Mouse (Mus musculus) embryonic facial prominence, embryonic 11.5 days (tissue): ENCODE measurements around the gene Shank3. TPM values are rescaled to one million over a fixed set of nuclear protein-coding genes. Genes with fewer than 3 reads are reported as not detected.

ENCODE experiments used
- ATAC-seq: fragments of 200-750 bp; cut with Nextera tagmentation; replicated peaks from 2 replicates; pipeline ENCODE4 v1.8.0; 2017; ENCODE audit warnings: low read depth; ENCODE audit not compliant: insufficient number of reproducible peaks, low FRiP score, low TSS enrichment
- DNase-seq: peaks from one replicate; pipeline ENCODE4 v3.0.0-alpha.2; 2015; ENCODE audit warnings: low spot score
- H3K27ac ChIP-seq: fragments of 300-500 bp; sonication (generic); replicated peaks from 2 replicates; pipeline ENCODE4 v1.5.1; 2014; ENCODE audit warnings: mild to moderate bottlenecking, low read depth, low read length, control low read depth
- H3K27me3 ChIP-seq: fragments of 300-500 bp; sonication (generic); 2 replicates; pipeline ENCODE4 v1.6.1; 2014; ENCODE audit warnings: mild to moderate bottlenecking, low read length, moderate library complexity, mixed read lengths; ENCODE audit not compliant: control insufficient read depth, insufficient read depth
- H3K36me3 ChIP-seq: fragments of 300-500 bp; sonication (generic); replicated peaks from 2 replicates; pipeline ENCODE4 v1.6.1; 2014; ENCODE audit warnings: low read depth, mild to moderate bottlenecking, low read length, moderate library complexity, mixed read lengths; ENCODE audit not compliant: control insufficient read depth, insufficient read depth
- H3K4me1 ChIP-seq: fragments of 300-500 bp; sonication (generic); 2 replicates; pipeline ENCODE4 v1.6.1; 2014; ENCODE audit warnings: low read length, mixed read lengths; ENCODE audit not compliant: control insufficient read depth, insufficient read depth
- H3K4me2 ChIP-seq: fragments of 300-500 bp; sonication (generic); 2 replicates; pipeline ENCODE4 v1.6.1; 2014; ENCODE audit warnings: low read depth, mild to moderate bottlenecking, control low read depth, low read length, moderate library complexity
- H3K4me3 ChIP-seq: fragments of 300-500 bp; sonication (generic); 2 replicates; pipeline ENCODE4 v1.5.1; 2014; ENCODE audit warnings: low read depth, low read length, control low read depth
- H3K9ac ChIP-seq: fragments of 300-500 bp; sonication (generic); replicated peaks from 2 replicates; pipeline ENCODE4 v1.6.1; 2014; ENCODE audit warnings: mild to moderate bottlenecking, control low read depth, low read length
- H3K9me3 ChIP-seq: fragments of 300-500 bp; sonication (generic); replicated peaks from 2 replicates; pipeline ENCODE4 v1.6.1; 2016; ENCODE audit warnings: mild to moderate bottlenecking, low read length, inconsistent platforms, mixed read lengths; ENCODE audit not compliant: control insufficient read depth
- WGBS: fragments of 180-500 bp; shearing (Covaris S2); extraction: QIAGEN DNeasy Blood & Tissue Kit; methylation state at CpG from one replicate; pipeline ENCODE4 v1.1.7; 2014; 5-methylcytosine and 5-hydroxymethylcytosine counted together
- polyA plus RNA-seq: library from polyadenylated mRNA; unstranded; fragments of >200 nt; fragmentation: Nextera tagmentation; extraction: Ambion mirVana; gene quantifications from 2 replicates; pipeline ENCODE4 v1.2.1, GENCODE M21; 2014

Shank3 gene
- polyA plus RNA-seq, 1 experiment from 2014 or later, result 1.6 TPM

- Histone ChIP-seq H3K27me3 (no peaks in the 10 kb centered on the region), H3K27ac (no peak overlapping the region), H3K4me2 (no peak overlapping the region), H3K36me3 (no peaks in the 10 kb centered on the region), H3K9me3 (no peaks in the 10 kb centered on the region), H3K9ac (no peak overlapping the region), H3K4me1 (no peaks in the 10 kb centered on the region), H3K4me3 (no peak overlapping the region)
- WGBS, result 76% methylated on average over 8 of the region's 8 CpGs
- DNase-seq, result no peak
- ATAC-seq, result no peak
Observed at GRCm38 (mm10) chr15:89480584-89480983, 18.8 kb upstream of the Shank3 start.

GRCm38 (mm10) chr15:89488182-89488581, 11.2 kb upstream of the Shank3 start:
- Histone ChIP-seq H3K4me2 (no peak overlapping the region), H3K27me3 (no peaks in the 10 kb centered on the region), H3K9me3 (no peaks in the 10 kb centered on the region), H3K27ac (no peak overlapping the region), H3K4me3 (no peak overlapping the region), H3K9ac (no peak overlapping the region), H3K36me3 (no peaks in the 10 kb centered on the region), H3K4me1 (no peaks in the 10 kb centered on the region)
- 81% methylated on average over 12 of the region's 12 CpGs for WGBS
- ATAC-seq (no peak), DNase-seq (no peak)

- H3K4me3 ChIP-seq, result no peak overlapping the region
- no peaks in the 10 kb centered on the region for H3K36me3 ChIP-seq
- WGBS, result 57% methylated on average over 14 of the region's 14 CpGs
- no peak overlapping the region for H3K27ac ChIP-seq
- no peak overlapping the region for H3K4me2 ChIP-seq
- no peaks in the 10 kb centered on the region for H3K27me3 ChIP-seq
- H3K4me1 ChIP-seq, result no peaks in the 10 kb centered on the region
- H3K9ac ChIP-seq, result no peak overlapping the region
- DNase-seq, result no peak
- no peak for ATAC-seq
- H3K9me3 ChIP-seq, result no peaks in the 10 kb centered on the region
Observed at GRCm38 (mm10) chr15:89488611-89489117, 10.8 kb upstream of the Shank3 start.

GRCm38 (mm10) chr15:89494970-89495369, 4.5 kb upstream of the Shank3 start:
- Histone ChIP-seq H3K27ac (no peak overlapping the region), H3K4me1 (peaks cover 5% of the 10 kb centered on the region; the same call in 1 of the 2 replicates), H3K9me3 (no peaks in the 10 kb centered on the region), H3K27me3 (peaks cover 17% of the 10 kb centered on the region), H3K9ac (no peak overlapping the region), H3K4me2 (no peak overlapping the region), H3K4me3 (no peak overlapping the region), H3K36me3 (no peaks in the 10 kb centered on the region)
- 81% methylated on average over 4 of the region's 4 CpGs for WGBS
- DNase-seq (no peak), ATAC-seq (no peak)

- Histone ChIP-seq H3K27me3 (peaks cover 17% of the 10 kb centered on the region), H3K9ac (no peak overlapping the region), H3K4me3 (no peak overlapping the region), H3K36me3 (no peaks in the 10 kb centered on the region), H3K4me1 (peaks cover 5% of the 10 kb centered on the region; the same call in 1 of the 2 replicates), H3K9me3 (no peaks in the 10 kb centered on the region), H3K4me2 (no peak overlapping the region), H3K27ac (no peak overlapping the region)
- no peak for DNase-seq
- no peak for ATAC-seq
- WGBS, result 43% methylated on average over 4 of the region's 4 CpGs
Observed at GRCm38 (mm10) chr15:89496131-89496530, 3.3 kb upstream of the Shank3 start.

GRCm38 (mm10) chr15:89496841-89497240, 2.6 kb upstream of the Shank3 start:
- ATAC-seq (no peak), DNase-seq (no peak)
- no peaks in the 10 kb centered on the region for H3K36me3 ChIP-seq
- no peak overlapping the region for H3K27ac ChIP-seq
- H3K27me3 ChIP-seq, result peaks cover 19% of the 10 kb centered on the region
- no peak overlapping the region for H3K9ac ChIP-seq
- peaks cover 5% of the 10 kb centered on the region; the same call in 1 of the 2 replicates for H3K4me1 ChIP-seq
- H3K4me2 ChIP-seq, result no peak overlapping the region
- 27% methylated on average over 2 of the region's 2 CpGs for WGBS
- no peaks in the 10 kb centered on the region for H3K9me3 ChIP-seq
- H3K4me3 ChIP-seq, result no peak overlapping the region

GRCm38 (mm10) chr15:89497391-89498048, 1.9 kb upstream of the Shank3 start:
- no peak overlapping the region for H3K9ac ChIP-seq
- H3K4me3 ChIP-seq, result peak overlapping the region; percentile 85; the same call in 1 of the 2 replicates
- no peaks in the 10 kb centered on the region for H3K9me3 ChIP-seq
- ATAC-seq (no peak), DNase-seq (peak; percentile 38)
- H3K27ac ChIP-seq, result no peak overlapping the region
- H3K4me1 ChIP-seq, result peaks cover 5% of the 10 kb centered on the region; the same call in 1 of the 2 replicates
- H3K4me2 ChIP-seq, result no peak overlapping the region
- 13% methylated on average over 4 of the region's 4 CpGs for WGBS
- peaks cover 19% of the 10 kb centered on the region for H3K27me3 ChIP-seq
- no peaks in the 10 kb centered on the region for H3K36me3 ChIP-seq
